Mouse (Mus musculus) liver, postnatal 0 days (tissue): ENCODE results near the gene Prpf38a. TPM values are rescaled to one million over a fixed set of nuclear protein-coding genes. Genes with fewer than 3 reads are reported as not detected.

ENCODE experiments used
- ATAC-seq: fragments of 200-750 bp; cut with Nextera tagmentation; 2 replicates; pipeline ENCODE4 v1.8.0; 2017; ENCODE audit warnings: mild to moderate bottlenecking, moderate library complexity
- DNase-seq: peaks from one replicate; pipeline ENCODE4 v3.0.0-alpha.2; 2016
- H3K27ac ChIP-seq: fragments of 300-500 bp; sonication (generic); 2 replicates; pipeline ENCODE4 v1.5.1; 2014; ENCODE audit warnings: antibody characterized with exemption, moderate library complexity, mild to moderate bottlenecking, low read depth
- H3K27me3 ChIP-seq: fragments of 300-500 bp; sonication (generic); 2 replicates; pipeline ENCODE4 v1.6.1; 2014; ENCODE audit warnings: low read length, control low read depth, mixed read lengths; ENCODE audit not compliant: insufficient read depth
- H3K36me3 ChIP-seq: fragments of 300-500 bp; sonication (generic); replicated peaks from 2 replicates; pipeline ENCODE4 v1.6.1; 2014; ENCODE audit warnings: mild to moderate bottlenecking, control low read depth, low read length, moderate library complexity, mixed read lengths; ENCODE audit not compliant: insufficient read depth
- H3K4me1 ChIP-seq: fragments of 300-500 bp; sonication (generic); 2 replicates; pipeline ENCODE4 v1.6.1; 2014; ENCODE audit warnings: antibody characterized with exemption, mild to moderate bottlenecking, control low read depth; ENCODE audit not compliant: insufficient read depth
- H3K4me2 ChIP-seq: fragments of 300-500 bp; sonication (generic); 2 replicates; pipeline ENCODE4 v1.6.1; 2014; ENCODE audit warnings: low read depth, mild to moderate bottlenecking, low read length, moderate library complexity, mixed read lengths
- H3K4me3 ChIP-seq: fragments of 300-500 bp; sonication (generic); 2 replicates; pipeline ENCODE4 v1.5.1; 2014; ENCODE audit warnings: low read depth, low read length
- H3K9ac ChIP-seq: fragments of 300-500 bp; sonication (generic); replicated peaks from 2 replicates; pipeline ENCODE4 v1.6.1; 2014; ENCODE audit warnings: mild to moderate bottlenecking, moderate library complexity
- H3K9me3 ChIP-seq: fragments of 300-500 bp; sonication (generic); 2 replicates; pipeline ENCODE4 v1.6.1; 2016; ENCODE audit warnings: mild to moderate bottlenecking, control low read depth, low read length, mixed read lengths
- CTCF ChIP-seq: sonication (generic); IDR thresholded peaks from 2 replicates; pipeline ENCODE4 v1.5.1; 2016; ENCODE audit warnings: antibody characterized with exemption, low read depth
- EP300 ChIP-seq: IDR thresholded peaks from 2 replicates; pipeline ENCODE4 v1.6.1; 2016; ENCODE audit warnings: antibody characterized with exemption, low read depth, mild to moderate bottlenecking
- WGBS: fragments of 180-500 bp; shearing (Covaris S2); extraction: QIAGEN DNeasy Blood & Tissue Kit; methylation state at CpG from one replicate; pipeline ENCODE4 v1.1.7; 2014; ENCODE audit not compliant: insufficient replicate concordance; 5-methylcytosine and 5-hydroxymethylcytosine counted together
- polyA plus RNA-seq: library from polyadenylated mRNA; unstranded; fragments of >200 nt; fragmentation: Nextera tagmentation; extraction: Ambion mirVana; gene quantifications from 2 replicates; pipeline ENCODE4 v1.2.1, GENCODE M21; 2015

Gene Prpf38a
- polyA plus RNA-seq, 1 experiment from 2014 or later = 23.8 TPM

- H3K4me3 ChIP-seq = peak overlapping the region; percentile 82
- H3K4me1 ChIP-seq = peaks cover 12% of the 10 kb centered on the region
- H3K27me3 ChIP-seq = no peaks in the 10 kb centered on the region
- H3K9me3 ChIP-seq = no peaks in the 10 kb centered on the region
- H3K4me2 ChIP-seq = peak overlapping the region; percentile 89
- 2% methylated on average over 16 of the region's 16 CpGs for WGBS
- no peak for DNase-seq
- peak overlapping the region; percentile 75 for H3K27ac ChIP-seq
- H3K36me3 ChIP-seq = peaks cover 12% of the 10 kb centered on the region
- TF ChIP-seq CTCF (no peak), EP300 (no peak)
- peak overlapping the region; percentile 82 for H3K9ac ChIP-seq
- no peak for ATAC-seq
Measured at GRCm38 (mm10) chr4:108579743-108580411, 741 bp upstream of the Prpf38a start.

GRCm38 (mm10) chr4:108572644-108573043 lies 6.5 kb downstream of the Prpf38a start:
- DNase-seq (no peak), ATAC-seq (no peak)
- Histone ChIP-seq H3K4me1 (0 out of 2 replicates have a peak, but pooled peaks cover 2% of the 10 kb centered on the region), H3K36me3 (peaks cover 55% of the 10 kb centered on the region), H3K4me2 (no peak overlapping the region), H3K27me3 (no peaks in the 10 kb centered on the region), H3K9ac (no peak overlapping the region), H3K27ac (no peak overlapping the region), H3K4me3 (no peak overlapping the region), H3K9me3 (no peaks in the 10 kb centered on the region)
- 94% methylated on average over 3 of the region's 3 CpGs for WGBS
- TF ChIP-seq EP300 (no peak), CTCF (no peak)

GRCm38 (mm10) chr4:108565026-108565425 lies 14.1 kb downstream of the Prpf38a start:
- no peaks in the 10 kb centered on the region for H3K9me3 ChIP-seq
- ATAC-seq (no peak), DNase-seq (no peak)
- no peak for TF ChIP-seq CTCF
- TF ChIP-seq EP300 = no peak
- H3K4me1 ChIP-seq = no peaks in the 10 kb centered on the region
- WGBS = 91% methylated on average over 1 of the region's 1 CpGs
- peaks cover 87% of the 10 kb centered on the region for H3K36me3 ChIP-seq
- H3K27me3 ChIP-seq = no peaks in the 10 kb centered on the region
- H3K9ac ChIP-seq = no peak overlapping the region
- no peak overlapping the region for H3K4me3 ChIP-seq
- H3K27ac ChIP-seq = no peak overlapping the region
- no peak overlapping the region for H3K4me2 ChIP-seq

- ATAC-seq = no peak
- Histone ChIP-seq H3K4me2 (no peak overlapping the region), H3K27ac (no peak overlapping the region), H3K4me3 (no peak overlapping the region), H3K9me3 (no peaks in the 10 kb centered on the region), H3K27me3 (no peaks in the 10 kb centered on the region), H3K4me1 (no peaks in the 10 kb centered on the region), H3K9ac (no peak overlapping the region), H3K36me3 (peaks cover 17% of the 10 kb centered on the region)
- 84% methylated on average over 2 of the region's 2 CpGs for WGBS
- TF ChIP-seq CTCF (no peak), EP300 (no peak)
- DNase-seq = no peak
Measured at GRCm38 (mm10) chr4:108539701-108540100, 39.4 kb downstream of the Prpf38a start.

Other genes starting within 250 kb of the Prpf38a start
- 0.26 and 0.52 TPM in 2 replicates for gene Shisal2a, start 196.0 kb downstream of the Prpf38a start, polyA plus RNA-seq
- 14.5 and 15.6 TPM in 2 replicates for gene Gpx7, start 172.4 kb downstream of the Prpf38a start, polyA plus RNA-seq
- 29.1 and 30.9 TPM in 2 replicates for gene Tut4, start 119.9 kb downstream of the Prpf38a start, polyA plus RNA-seq
- gene Orc1, start 87 bp upstream of the Prpf38a start, polyA plus RNA-seq = 6.1 and 8.2 TPM in 2 replicates
- 5.7 and 6.5 TPM in 2 replicates for gene Cc2d1b, start 40.6 kb upstream of the Prpf38a start, polyA plus RNA-seq
- 0.37 and 0.49 TPM in 2 replicates for gene 3110021N24Rik, start 140.3 kb upstream of the Prpf38a start, polyA plus RNA-seq
- gene Zfyve9, start 201.5 kb upstream of the Prpf38a start, polyA plus RNA-seq = 0.95 and 0.97 TPM in 2 replicates